Comparison of ENCODE assay signal across 27 mouse cellular contexts in genomic region chr5:137836611-137837010, GRCm38 (mm10). TPM values are rescaled to one million over a fixed set of nuclear protein-coding genes. Genes with fewer than 3 reads are reported as not detected.
DNase-seq lines count a peak whose midpoint lies in the region; ATAC-seq and TF ChIP-seq lines count a peak whose summit lies in the region.
"Had no signal": no experiment of that assay in that cellular context is flagged by ENCODE, and none has a peak within 500 bp of the region (broad histone marks: within the 10 kb centered on the region; RNA-seq: fewer than 3 reads in every experiment).

No protein-coding gene starts in this region.

- TF ChIP-seq CTCF in MEL (IDR thresholded peaks at IDR 0.05 in 2 of 3, conservative IDR thresholded peaks at IDR 0.05 in 1 of 3; ENCODE audit: control insufficient read depth in 1 of 3, insufficient read depth in 1 of 3, low read depth in 2 of 3, low read length in 3 of 3, poor library complexity in 1 of 3, severe bottlenecking in 1 of 3): no peak
- TF ChIP-seq CTCF in bone marrow, adult 2 months (IDR thresholded peaks at IDR 0.05; ENCODE audit: control insufficient read depth, insufficient read depth, low read length): no peak
- TF ChIP-seq CTCF in lung, postnatal 0 days (IDR thresholded peaks at IDR 0.05): no peak

- no peak overlapping the region for H3K9ac ChIP-seq in intestine, embryonic 14.5 days (ENCODE audit: low read length)
- H3K9ac ChIP-seq in intestine, embryonic 16.5 days (ENCODE audit: low read depth, low read length): no peak overlapping the region
- no peak overlapping the region for H3K9ac ChIP-seq in MEL (ENCODE audit: control insufficient read depth, low read depth, low read length, poor library complexity, severe bottlenecking)
- H3K9ac ChIP-seq in lung, postnatal 0 days (replicated peaks; ENCODE audit: low read depth): no peak overlapping the region
- H3K9ac ChIP-seq: embryonic facial prominence, embryonic 12.5 days; forebrain, embryonic 13.5 days; forebrain, embryonic 15.5 days; forebrain, postnatal 0 days had no signal

- peak; percentile 13 for DNase-seq in intestine, embryonic 14.5 days (ENCODE audit: low spot score)
- peak; percentile 27 for DNase-seq in MEL (ENCODE audit: low read depth, low spot score)
- DNase-seq in thymus, postnatal 25 days: no peak
- no peak for DNase-seq in urinary bladder, postnatal 25 days (ENCODE audit: low spot score)
- DNase-seq in lung, postnatal 0 days (ENCODE audit: low spot score): no peak
- DNase-seq: adrenal gland, adult 8-10 months; adrenal gland, postnatal 14 days; adrenal gland, postnatal 36 days; cerebellum, adult 11-12 months; cerebellum, adult 2 months; cerebellum, adult 9-10 months; cerebellum, postnatal 10 days; cerebellum, postnatal 25 days; forebrain, postnatal 0 days had no signal

- no peak overlapping the region for H3K4me3 ChIP-seq in intestine, embryonic 14.5 days (ENCODE audit: low read depth, low read length)
- H3K4me3 ChIP-seq in intestine, embryonic 16.5 days (ENCODE audit: low read length): no peak overlapping the region
- H3K4me3 ChIP-seq in MEL (ENCODE audit: control insufficient read depth in 1 of 2, insufficient read depth in 1 of 2, low read depth in 2 of 2, low read length in 2 of 2) (no peak overlapping the region), macrophage (ENCODE audit: inconsistent target) (no peak overlapping the region)
- H3K4me3 ChIP-seq in bone marrow, adult 2 months (replicated peaks; ENCODE audit: control insufficient read depth, low read depth, low read length): no peak overlapping the region
- H3K4me3 ChIP-seq in lung, postnatal 0 days (ENCODE audit: low read depth, low read length): no peak overlapping the region
- H3K4me3 ChIP-seq: embryonic facial prominence, embryonic 10.5 days; embryonic facial prominence, embryonic 12.5 days; forebrain, embryonic 13.5 days; forebrain, embryonic 15.5 days had no signal

- TF ChIP-seq POLR2A in MEL (IDR thresholded peaks at IDR 0.05; ENCODE audit: control insufficient read depth in 1 of 2, insufficient read depth in 1 of 2, low read depth in 1 of 2, low read length in 2 of 2, poor library complexity in 1 of 2): no peak
- TF ChIP-seq POLR2A in bone marrow, adult 2 months (IDR thresholded peaks at IDR 0.05; ENCODE audit: borderline replicate concordance, control insufficient read depth, low read depth, low read length): no peak

- H3K27ac ChIP-seq in intestine, embryonic 14.5 days (ENCODE audit: low read depth): no peak overlapping the region
- no peak overlapping the region for H3K27ac ChIP-seq in intestine, embryonic 16.5 days (ENCODE audit: low read length)
- H3K27ac ChIP-seq in MEL (ENCODE audit: control insufficient read depth, low read depth, low read length) (peak overlapping the region; percentile 5; the same call in 1 of the 2 replicates), macrophage (peak overlapping the region; percentile 53)
- H3K27ac ChIP-seq in bone marrow, adult 2 months (ENCODE audit: control insufficient read depth, insufficient read depth, low read depth, low read length, poor library complexity): peak overlapping the region; percentile 88
- H3K27ac ChIP-seq in lung, postnatal 0 days (ENCODE audit: low read length): no peak overlapping the region
- H3K27ac ChIP-seq: embryonic facial prominence, embryonic 10.5 days; embryonic facial prominence, embryonic 12.5 days; forebrain, embryonic 13.5 days; forebrain, embryonic 15.5 days had no signal

- no peak for TF ChIP-seq RAD21 in MEL (IDR thresholded peaks at IDR 0.05; ENCODE audit: low read depth, low read length)

- no peaks in the 10 kb centered on the region for H3K79me2 ChIP-seq in MEL (ENCODE audit: control insufficient read depth, insufficient read depth, low read length, poor library complexity)
- peaks cover 14% of the 10 kb centered on the region; the same call in 1 of the 2 replicates for H3K79me2 ChIP-seq in macrophage (ENCODE audit: inconsistent target)

- ATAC-seq in intestine, embryonic 14.5 days (replicated peaks; ENCODE audit: low FRiP score, low TSS enrichment, low read depth): no peak
- ATAC-seq in intestine, embryonic 16.5 days: no peak
- no peak for ATAC-seq in lung, postnatal 0 days
- ATAC-seq: activated CD4-positive, CD25-positive, alpha-beta regulatory T cell, adult 4 months; forebrain, embryonic 13.5 days; forebrain, embryonic 15.5 days; forebrain, postnatal 0 days; Patski had no signal

- no peak for TF ChIP-seq EP300 in MEL (IDR thresholded peaks at IDR 0.05; ENCODE audit: low read depth in 1 of 2, low read length in 2 of 2)
- no peak for TF ChIP-seq EP300 in lung, postnatal 0 days (IDR thresholded peaks at IDR 0.05)

- no peaks in the 10 kb centered on the region for H3K36me3 ChIP-seq in intestine, embryonic 14.5 days (ENCODE audit: control insufficient read depth, insufficient read depth, low read length)
- H3K36me3 ChIP-seq in intestine, embryonic 16.5 days (ENCODE audit: control insufficient read depth, insufficient read depth, low read length): no peaks in the 10 kb centered on the region
- H3K36me3 ChIP-seq in MEL (ENCODE audit: control insufficient read depth in 1 of 2, insufficient read depth in 2 of 2, low read length in 2 of 2): 0 out of 4 replicates have a peak, but pooled peaks cover 0 to 3% of the 10 kb centered on the region in 2 experiments
- H3K36me3 ChIP-seq in macrophage (ENCODE audit: inconsistent target): no peaks in the 10 kb centered on the region
- H3K36me3 ChIP-seq in lung, postnatal 0 days (ENCODE audit: insufficient read depth, low read length): no peaks in the 10 kb centered on the region
- H3K36me3 ChIP-seq: embryonic facial prominence, embryonic 10.5 days; embryonic facial prominence, embryonic 12.5 days; forebrain, embryonic 15.5 days had no signal

- no peaks in the 10 kb centered on the region for H3K27me3 ChIP-seq in intestine, embryonic 14.5 days (replicated peaks; ENCODE audit: control insufficient read depth, insufficient read depth, low read length)
- H3K27me3 ChIP-seq in intestine, embryonic 16.5 days (replicated peaks; ENCODE audit: control insufficient read depth, insufficient read depth, low read length): no peaks in the 10 kb centered on the region
- no peaks in the 10 kb centered on the region for H3K27me3 ChIP-seq in MEL (ENCODE audit: control insufficient read depth in 1 of 2, insufficient read depth in 2 of 2, low read length in 2 of 2)
- no peaks in the 10 kb centered on the region for H3K27me3 ChIP-seq in lung, postnatal 0 days (replicated peaks; ENCODE audit: insufficient read depth, low read length)
- H3K27me3 ChIP-seq: embryonic facial prominence, embryonic 12.5 days; forebrain, embryonic 13.5 days; forebrain, embryonic 15.5 days; Patski had no signal

- no peak overlapping the region for H3K4me2 ChIP-seq in intestine, embryonic 14.5 days (ENCODE audit: low read length)
- no peak overlapping the region for H3K4me2 ChIP-seq in intestine, embryonic 16.5 days (ENCODE audit: low read depth, low read length)
- no peak overlapping the region for H3K4me2 ChIP-seq in lung, postnatal 0 days (replicated peaks; ENCODE audit: low read depth, low read length)
- H3K4me2 ChIP-seq: embryonic facial prominence, embryonic 12.5 days; forebrain, embryonic 13.5 days; forebrain, embryonic 15.5 days had no signal

- no peaks in the 10 kb centered on the region for H3K4me1 ChIP-seq in intestine, embryonic 14.5 days (replicated peaks; ENCODE audit: control insufficient read depth, insufficient read depth, low read length)
- no peaks in the 10 kb centered on the region for H3K4me1 ChIP-seq in intestine, embryonic 16.5 days (ENCODE audit: control insufficient read depth, insufficient read depth, low read length)
- peaks cover 0 to 12% of the 10 kb centered on the region in 2 experiments; a peak in 2 of 4 replicates for H3K4me1 ChIP-seq in MEL (ENCODE audit: control insufficient read depth in 1 of 2, insufficient read depth in 2 of 2, low read length in 2 of 2)
- H3K4me1 ChIP-seq in bone marrow, adult 2 months (ENCODE audit: control insufficient read depth, insufficient read depth, low read length): peaks cover 3% of the 10 kb centered on the region; the same call in 1 of the 2 replicates
- no peaks in the 10 kb centered on the region for H3K4me1 ChIP-seq in lung, postnatal 0 days (ENCODE audit: insufficient read depth, low read depth, low read length)
- H3K4me1 ChIP-seq: embryonic facial prominence, embryonic 10.5 days; embryonic facial prominence, embryonic 12.5 days; forebrain, embryonic 13.5 days; forebrain, embryonic 15.5 days had no signal

- no peaks in the 10 kb centered on the region for H3K9me3 ChIP-seq in intestine, embryonic 14.5 days (ENCODE audit: control insufficient read depth, low read length)
- no peaks in the 10 kb centered on the region for H3K9me3 ChIP-seq in intestine, embryonic 16.5 days (ENCODE audit: control insufficient read depth, low read length)
- H3K9me3 ChIP-seq in MEL (replicated peaks; ENCODE audit: insufficient read depth, low read length): no peaks in the 10 kb centered on the region
- H3K9me3 ChIP-seq in lung, postnatal 0 days (ENCODE audit: low read length): no peaks in the 10 kb centered on the region
- H3K9me3 ChIP-seq: embryonic facial prominence, embryonic 10.5 days; embryonic facial prominence, embryonic 12.5 days; forebrain, embryonic 13.5 days; forebrain, embryonic 15.5 days had no signal

RNA-seq across cellular contexts. Expression of gene Pilra, which starts 0.5 kb away (rescaled TPM):
- 2.5 and 3.0 TPM in 2 replicates for polyA plus RNA-seq in intestine, embryonic 14.5 days (2014; fragmentation: Nextera tagmentation; extraction: Ambion mirVana)
- polyA plus RNA-seq in intestine, embryonic 16.5 days (2015; fragmentation: Nextera tagmentation; extraction: Ambion mirVana): 2.8 and 4.2 TPM in 2 replicates
- total RNA-seq in MEL (2012; rRNA removed): 0.36 and 1.5 TPM in 2 replicates
- polyA plus RNA-seq in MEL (2012; ENCODE audit: insufficient read depth in 1 of 2, insufficient read length in 2 of 2, low read depth in 1 of 2, low replicate concordance in 2 of 2, missing spikeins in 1 of 2) (under 1 TPM in 1 of 2 experiments, not detected in 1; 0.89 TPM), macrophage (2018) (5.9 to 17.4 TPM (median 7.6 TPM) in 3 replicates)
- 27.5 and 45.8 TPM in 2 replicates for polyA plus RNA-seq in bone marrow, adult 2 months (2011; ENCODE audit: insufficient read depth, insufficient read length, low replicate concordance, missing spikeins)
- 10 to 100 TPM in 16 of 26 experiments, 1 to 10 TPM in 10; 1.7 to 73.9 (median 16.1) TPM for total RNA-seq in macrophage (2018; cell fraction: chromatin; rRNA removed)
- 10 to 100 TPM in 13 of 26 experiments, 1 to 10 TPM in 13; 2.2 to 46.2 (median 13.9) TPM for total RNA-seq in macrophage (2018; cell fraction: cytosol; rRNA removed)
- total RNA-seq in macrophage (2018; cell fraction: nucleus; rRNA removed): 100 to 1,000 TPM in 1 of 26 experiments, 10 to 100 TPM in 22, 1 to 10 TPM in 3; 5.7 to 123 (median 28.7) TPM
- polyA plus RNA-seq in lung, postnatal 0 days (2015; fragmentation: Nextera tagmentation; extraction: Ambion mirVana): 12.5 and 12.6 TPM in 2 replicates
- polyA plus RNA-seq: activated CD4-positive, CD25-positive, alpha-beta regulatory T cell, adult 4 months had no signal

RNA-seq across cellular contexts. Expression of gene Pilrb1, which starts 21.3 kb away (rescaled TPM):
- polyA plus RNA-seq in intestine, embryonic 14.5 days (2014; fragmentation: Nextera tagmentation; extraction: Ambion mirVana): 0.66 and 1.4 TPM in 2 replicates
- 1.3 and 1.8 TPM in 2 replicates for polyA plus RNA-seq in intestine, embryonic 16.5 days (2015; fragmentation: Nextera tagmentation; extraction: Ambion mirVana)
- total RNA-seq in MEL (2012; rRNA removed): 4.4 and 12.1 TPM in 2 replicates
- polyA plus RNA-seq in MEL (2012; ENCODE audit: insufficient read depth in 1 of 2, insufficient read length in 2 of 2, low read depth in 1 of 2, low replicate concordance in 2 of 2, missing spikeins in 1 of 2) (1 to 10 TPM in 1 of 2 experiments, not detected in 1; 4.5 TPM), macrophage (2018) (7.2 to 9.0 TPM (median 7.9 TPM) in 3 replicates)
- 12.3 and 32.6 TPM in 2 replicates for polyA plus RNA-seq in bone marrow, adult 2 months (2011; ENCODE audit: insufficient read depth, insufficient read length, low replicate concordance, missing spikeins)
- 10 to 100 TPM in 16 of 26 experiments, 1 to 10 TPM in 10; 1.4 to 64.1 (median 16.3) TPM for total RNA-seq in macrophage (2018; cell fraction: chromatin; rRNA removed)
- total RNA-seq in macrophage (2018; cell fraction: cytosol; rRNA removed): 10 to 100 TPM in 13 of 26 experiments, 1 to 10 TPM in 13; 2.0 to 33.1 (median 10.0) TPM
- 10 to 100 TPM in 24 of 26 experiments, 1 to 10 TPM in 2; 4.3 to 95.8 (median 29.3) TPM for total RNA-seq in macrophage (2018; cell fraction: nucleus; rRNA removed)
- 3.6 and 4.7 TPM in 2 replicates for polyA plus RNA-seq in lung, postnatal 0 days (2015; fragmentation: Nextera tagmentation; extraction: Ambion mirVana)
- total RNA-seq: ES-E14; forebrain, postnatal 0 days had no signal
- polyA plus RNA-seq: C2C12; cerebellum, adult 2 months; cortical plate, adult 2 months; forebrain, embryonic 11.5 days; forebrain, embryonic 13.5 days; forebrain, embryonic 15.5 days; forebrain, postnatal 0 days; Patski had no signal

RNA-seq across cellular contexts. Expression of gene Pilrb2, which starts 35.0 kb away (rescaled TPM):
- polyA plus RNA-seq in intestine, embryonic 14.5 days (2014; fragmentation: Nextera tagmentation; extraction: Ambion mirVana): 0.55 and 0.63 TPM in 2 replicates
- polyA plus RNA-seq in intestine, embryonic 16.5 days (2015; fragmentation: Nextera tagmentation; extraction: Ambion mirVana): 1.3 and 1.8 TPM in 2 replicates
- 32.1 and 71.7 TPM in 2 replicates for total RNA-seq in MEL (2012; rRNA removed)
- polyA plus RNA-seq in MEL (2012; ENCODE audit: insufficient read depth in 1 of 2, insufficient read length in 2 of 2, low read depth in 1 of 2, low replicate concordance in 2 of 2, missing spikeins in 1 of 2) (10 to 100 TPM in 1 of 2 experiments, not detected in 1; 25.9 TPM), macrophage (2018) (12.2 to 15.9 TPM (median 14.4 TPM) in 3 replicates)
- polyA plus RNA-seq in bone marrow, adult 2 months (2011; ENCODE audit: insufficient read depth, insufficient read length, low replicate concordance, missing spikeins): 30.9 and 80.6 TPM in 2 replicates
- total RNA-seq in macrophage (2018; cell fraction: chromatin; rRNA removed): 10 to 100 TPM in 18 of 26 experiments, 1 to 10 TPM in 8; 2.1 to 29.2 (median 17.1) TPM
- total RNA-seq in macrophage (2018; cell fraction: cytosol; rRNA removed): 10 to 100 TPM in 13 of 26 experiments, 1 to 10 TPM in 13; 3.3 to 27.0 (median 11.1) TPM
- 10 to 100 TPM in 22 of 26 experiments, 1 to 10 TPM in 4; 3.8 to 56.3 (median 20.0) TPM for total RNA-seq in macrophage (2018; cell fraction: nucleus; rRNA removed)
- 6.1 and 6.2 TPM in 2 replicates for polyA plus RNA-seq in lung, postnatal 0 days (2015; fragmentation: Nextera tagmentation; extraction: Ambion mirVana)
- total RNA-seq: ES-E14; forebrain, postnatal 0 days had no signal
- polyA plus RNA-seq: activated CD4-positive, CD25-positive, alpha-beta regulatory T cell, adult 4 months; C2C12; embryonic facial prominence, embryonic 10.5 days; forebrain, embryonic 11.5 days; forebrain, embryonic 13.5 days; forebrain, embryonic 15.5 days; forebrain, postnatal 0 days; Patski had no signal

RNA-seq across cellular contexts. Expression of gene Zcwpw1, which starts 49.0 kb away (rescaled TPM):
- polyA plus RNA-seq in intestine, embryonic 14.5 days (2014; fragmentation: Nextera tagmentation; extraction: Ambion mirVana): 14.4 and 17.9 TPM in 2 replicates
- 11.0 and 11.8 TPM in 2 replicates for polyA plus RNA-seq in intestine, embryonic 16.5 days (2015; fragmentation: Nextera tagmentation; extraction: Ambion mirVana)
- total RNA-seq in MEL (2012; rRNA removed): 5.6 and 11.1 TPM in 2 replicates
- polyA plus RNA-seq in MEL (2012; ENCODE audit: insufficient read depth in 1 of 2, insufficient read length in 2 of 2, low read depth in 1 of 2, low replicate concordance in 2 of 2, missing spikeins in 1 of 2) (10 to 100 TPM in 1 of 2 experiments, not detected in 1; 16.0 TPM), macrophage (2018) (1.8 to 4.1 TPM (median 2.8 TPM) in 3 replicates)
- 9.5 and 18.7 TPM in 2 replicates for polyA plus RNA-seq in bone marrow, adult 2 months (2011; ENCODE audit: insufficient read depth, insufficient read length, low replicate concordance, missing spikeins)
- 10 to 100 TPM in 6 of 26 experiments, 1 to 10 TPM in 20; 2.9 to 15.9 (median 7.9) TPM for total RNA-seq in macrophage (2018; cell fraction: chromatin; rRNA removed)
- total RNA-seq in macrophage (2018; cell fraction: cytosol; rRNA removed): 1 to 10 TPM; 1.1 to 3.2 (median 1.7) TPM
- 10 to 100 TPM in 1 of 26 experiments, 1 to 10 TPM in 25; 2.1 to 12.1 (median 3.8) TPM for total RNA-seq in macrophage (2018; cell fraction: nucleus; rRNA removed)
- polyA plus RNA-seq in lung, postnatal 0 days (2015; fragmentation: Nextera tagmentation; extraction: Ambion mirVana): 2.4 and 4.3 TPM in 2 replicates

RNA-seq across cellular contexts. Expression of gene Mepce, which starts 49.2 kb away (rescaled TPM):
- polyA plus RNA-seq in intestine, embryonic 14.5 days (2014; fragmentation: Nextera tagmentation; extraction: Ambion mirVana): 12.1 and 15.4 TPM in 2 replicates
- polyA plus RNA-seq in intestine, embryonic 16.5 days (2015; fragmentation: Nextera tagmentation; extraction: Ambion mirVana): 7.1 and 7.4 TPM in 2 replicates
- 49.1 and 58.7 TPM in 2 replicates for total RNA-seq in MEL (2012; rRNA removed)
- polyA plus RNA-seq in MEL (2012; ENCODE audit: insufficient read depth in 1 of 2, insufficient read length in 2 of 2, low read depth in 1 of 2, low replicate concordance in 2 of 2, missing spikeins in 1 of 2): 10 to 100 TPM in 1 of 2 experiments, not detected in 1; 74.2 TPM
- 25.6 and 45.6 TPM in 2 replicates for polyA plus RNA-seq in bone marrow, adult 2 months (2011; ENCODE audit: insufficient read depth, insufficient read length, low replicate concordance, missing spikeins)
- 10 to 100 TPM in 25 of 26 experiments, 1 to 10 TPM in 1; 8.4 to 35.4 (median 19.6) TPM for total RNA-seq in macrophage (2018; cell fraction: chromatin; rRNA removed)
- 10 to 100 TPM; 11.4 to 33.5 (median 25.0) TPM for total RNA-seq in macrophage (2018; cell fraction: cytosol; rRNA removed)
- 10 to 100 TPM; 12.1 to 46.5 (median 30.3) TPM for total RNA-seq in macrophage (2018; cell fraction: nucleus; rRNA removed)
- 23.9 to 28.3 TPM (median 26.6 TPM) in 3 replicates for polyA plus RNA-seq in macrophage (2018)
- polyA plus RNA-seq in lung, postnatal 0 days (2015; fragmentation: Nextera tagmentation; extraction: Ambion mirVana): 12.2 and 13.7 TPM in 2 replicates

Comparison
In these comparisons a context has a peak if more than half of its experiments do, and no peak if none do; other contexts are left out.
1. DNase-seq: peak in intestine, embryonic 14.5 days (single experiment) and MEL (single experiment); none in thymus, postnatal 25 days (single experiment), urinary bladder, postnatal 25 days (single experiment) and lung, postnatal 0 days (single experiment).
2. H3K27ac ChIP-seq: peak in MEL (single experiment), bone marrow, adult 2 months (single experiment) and macrophage (single experiment); none in intestine, embryonic 14.5 days (single experiment), intestine, embryonic 16.5 days (single experiment) and lung, postnatal 0 days (single experiment).